Mouse (Mus musculus) frontal cortex, postnatal 36 days (tissue): ENCODE measurements around the gene Alkbh5.

ENCODE experiments used
- DNase-seq, 2 experiments: peaks; one replicate each; pipeline ENCODE4 v3.0.0; 2022; ENCODE audit warnings: low spot score in 2 of 2

The Alkbh5 gene

GRCm38 (mm10) chr11:60536180-60536858, at the start of gene Alkbh5:
Gene Alkbh5, plus strand, starts transcription at chr11:60536381.
- peak; percentile 39 to 45 for DNase-seq

GRCm38 (mm10) chr11:60492726-60493125, 43.5 kb upstream of the Alkbh5 start:
- DNase-seq = no peak

DNA sequence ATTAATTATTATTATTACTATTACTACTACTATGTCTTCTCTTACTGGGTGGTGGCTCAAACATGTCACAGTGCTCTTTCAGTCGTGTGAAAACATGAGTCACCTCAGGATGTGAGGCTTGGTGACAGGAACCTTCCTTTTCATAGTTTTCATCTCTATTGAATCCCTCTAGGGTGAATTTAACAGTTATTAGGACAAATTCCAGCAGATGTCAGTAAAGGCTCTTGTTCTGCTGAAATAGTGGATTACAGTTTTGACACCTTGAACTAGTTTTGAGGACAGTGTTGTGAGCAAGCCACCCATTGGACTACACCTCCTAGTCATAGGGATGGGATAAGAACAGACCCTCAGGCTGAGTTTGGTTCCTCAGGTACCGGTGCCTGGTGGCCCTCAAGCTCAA, 40.5 kb upstream of the Alkbh5 start:
- no peak for DNase-seq

DNA sequence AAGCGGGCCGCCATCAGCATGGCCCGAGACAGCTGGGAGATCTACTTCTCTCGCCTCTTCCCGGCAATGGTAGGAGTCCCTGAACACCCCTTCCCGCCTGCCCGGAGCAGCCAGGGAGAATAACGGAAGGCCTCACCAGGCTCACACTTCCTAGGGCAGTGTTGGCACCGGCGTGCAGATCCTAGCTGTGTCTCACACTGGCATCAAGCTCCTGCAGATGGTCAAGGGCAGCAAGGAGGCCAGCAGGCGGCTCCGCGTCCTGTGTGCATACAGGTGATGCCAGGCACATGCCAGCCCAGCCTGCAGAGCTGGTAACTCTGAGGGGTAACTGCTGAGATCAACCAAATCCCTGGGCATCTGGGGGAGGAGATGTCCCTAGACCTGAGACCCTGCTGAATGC, 28.9 kb upstream of the Alkbh5 start:
- DNase-seq = no peak

DNA sequence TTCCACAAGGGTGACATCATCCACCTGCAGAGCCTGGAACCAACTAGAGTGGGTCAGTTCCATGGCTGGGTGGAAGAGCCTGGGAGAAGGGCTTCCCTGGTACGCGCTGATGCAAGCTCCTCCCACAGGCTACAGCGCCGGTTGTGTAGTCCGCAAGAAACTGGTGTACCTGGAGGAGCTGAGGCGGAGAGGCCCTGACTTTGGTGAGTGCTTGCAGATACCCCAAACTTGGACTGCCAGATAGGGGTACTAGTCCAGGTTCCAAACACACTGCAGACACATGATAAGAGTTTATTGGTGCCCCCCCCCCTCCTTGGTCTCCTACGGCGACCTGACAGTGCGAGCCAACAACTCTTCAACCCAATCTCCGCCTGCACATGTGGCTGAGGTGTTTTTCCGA, 27.2 kb upstream of the Alkbh5 start:
- DNase-seq = no peak

- no peak for DNase-seq
These were observed 26.7 kb upstream of the Alkbh5 start for GRCm38 (mm10) chr11:60509500-60509899.

GRCm38 (mm10) chr11:60511893-60512292, 24.3 kb upstream of the Alkbh5 start:
- no peak for DNase-seq

- DNase-seq = no peak
These were observed 23.7 kb upstream of the Alkbh5 start for GRCm38 (mm10) chr11:60512520-60512919.

DNA sequence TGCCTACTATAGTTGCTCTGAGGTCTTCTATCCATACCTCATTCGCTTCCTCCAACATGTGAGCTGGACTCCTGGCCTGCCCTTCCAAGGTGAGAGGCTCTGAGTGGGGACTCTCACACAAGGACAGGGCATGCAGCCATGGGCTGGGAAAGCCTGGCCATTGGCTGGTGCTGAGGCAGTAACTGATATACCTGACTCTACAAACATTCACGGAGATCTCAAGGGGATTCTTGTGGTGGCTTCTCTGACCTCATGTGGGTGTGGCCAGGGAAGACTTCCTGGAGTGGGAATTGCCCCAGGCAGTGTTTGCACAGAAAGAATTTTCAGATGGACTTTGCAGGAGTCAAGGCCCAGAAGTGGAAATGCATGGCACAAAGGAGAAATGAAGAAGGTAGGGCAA, 21.2 kb upstream of the Alkbh5 start:
- DNase-seq = no peak

GRCm38 (mm10) chr11:60518305-60518704, 17.9 kb upstream of the Alkbh5 start:
- DNase-seq = no peak

DNA sequence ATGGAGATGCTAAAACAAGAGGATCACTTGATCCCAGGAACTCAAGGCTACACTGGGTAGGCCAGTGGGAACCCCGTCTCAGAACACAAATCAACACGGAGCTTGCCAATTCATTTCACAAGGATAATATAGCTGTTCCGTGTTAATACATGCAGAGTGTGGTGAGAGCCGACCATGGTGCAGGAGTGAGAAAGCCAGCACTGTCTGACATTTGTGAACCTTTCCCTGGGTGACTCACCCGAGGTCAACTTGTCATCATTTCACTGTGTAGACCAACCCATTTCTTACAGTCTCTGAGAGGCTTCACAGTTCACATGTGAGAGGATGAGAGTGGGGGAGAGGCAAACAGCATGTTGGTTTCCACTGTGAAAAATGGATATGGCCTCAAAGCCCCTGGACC, 14.2 kb upstream of the Alkbh5 start:
- DNase-seq = no peak

- no peak for DNase-seq
These were observed 13.4 kb upstream of the Alkbh5 start for GRCm38 (mm10) chr11:60522661-60523365.

- no peak for DNase-seq
These were observed 9.7 kb upstream of the Alkbh5 start for GRCm38 (mm10) chr11:60526461-60526860.

- no peak for DNase-seq
These were observed 505 bp upstream of the Alkbh5 start for GRCm38 (mm10) chr11:60535676-60536075.

DNA sequence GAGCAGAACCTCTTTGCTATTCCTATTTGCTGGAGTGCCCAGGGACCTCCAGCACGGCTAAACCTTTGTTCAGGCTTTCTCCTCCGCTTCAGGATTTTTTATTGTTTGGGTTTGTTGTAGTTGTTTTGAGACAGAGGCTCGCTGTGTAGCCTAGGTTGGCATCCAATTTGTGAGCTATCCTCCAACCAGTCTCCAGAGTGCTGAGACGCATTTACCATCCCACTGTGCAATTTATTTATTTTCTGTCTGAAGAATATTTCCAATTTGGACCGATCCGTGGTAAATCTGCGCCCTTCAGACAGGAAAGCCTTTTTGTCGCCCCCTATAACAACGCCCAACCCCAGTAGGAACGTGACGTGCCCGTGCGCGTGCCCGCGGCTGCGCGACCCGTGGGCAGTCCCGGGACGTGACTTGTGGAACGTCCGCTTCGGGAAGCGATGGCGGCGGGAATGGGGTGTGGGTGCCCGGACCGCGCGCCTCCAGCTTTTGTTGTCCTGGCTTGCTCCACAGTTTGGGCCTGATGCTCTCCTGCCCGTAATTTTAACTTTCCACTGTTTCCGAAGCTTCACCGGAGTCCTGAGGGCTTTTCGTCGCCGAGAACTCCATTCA, 782 bp downstream of the Alkbh5 start:
- peak; percentile 91 to 93 for DNase-seq

DNA sequence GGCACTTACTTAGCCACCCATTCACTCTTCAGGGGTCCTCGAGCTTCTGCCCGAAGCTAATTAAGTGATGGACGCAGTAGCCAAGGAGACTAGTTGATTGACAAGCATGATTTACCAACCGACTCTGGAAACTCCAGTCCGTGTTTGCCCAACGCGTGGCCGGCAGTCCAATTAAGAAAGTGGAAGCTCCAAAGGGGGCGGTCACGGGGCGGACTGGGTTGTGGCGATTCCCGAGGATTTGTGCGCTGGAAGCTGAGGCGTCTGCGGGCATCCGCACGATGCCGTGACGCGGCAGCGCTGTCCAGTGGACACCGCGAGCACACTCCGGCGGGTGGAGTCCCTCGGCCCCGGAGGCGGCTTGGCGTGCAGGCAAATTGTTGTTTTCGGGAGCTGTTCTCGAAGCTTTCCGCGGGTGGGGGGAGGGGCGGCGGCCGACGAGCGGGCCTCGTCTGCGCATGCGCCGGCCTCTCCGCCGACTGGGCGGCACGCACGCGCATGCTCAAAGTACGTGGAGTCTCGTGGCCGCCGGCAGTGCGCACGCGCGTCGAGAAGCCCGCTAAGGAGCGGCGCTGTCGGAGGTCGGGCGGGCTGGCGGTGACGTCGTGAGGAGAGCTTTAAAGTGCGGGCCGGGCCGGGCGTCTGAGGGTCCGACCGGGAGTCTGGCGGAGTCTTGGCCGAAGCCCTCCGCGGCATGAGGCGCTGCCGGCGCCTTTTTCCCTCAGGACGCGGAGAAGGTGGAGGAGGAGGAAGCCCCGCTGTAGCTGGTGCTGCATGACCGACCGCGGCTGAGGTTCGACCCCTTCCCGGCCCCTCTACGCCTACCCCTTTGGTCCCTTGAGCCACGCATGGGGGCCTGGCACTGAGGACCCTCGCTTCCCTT, 1.5 kb downstream of the Alkbh5 start:
- peak; percentile 97 to 98 for DNase-seq

DNA sequence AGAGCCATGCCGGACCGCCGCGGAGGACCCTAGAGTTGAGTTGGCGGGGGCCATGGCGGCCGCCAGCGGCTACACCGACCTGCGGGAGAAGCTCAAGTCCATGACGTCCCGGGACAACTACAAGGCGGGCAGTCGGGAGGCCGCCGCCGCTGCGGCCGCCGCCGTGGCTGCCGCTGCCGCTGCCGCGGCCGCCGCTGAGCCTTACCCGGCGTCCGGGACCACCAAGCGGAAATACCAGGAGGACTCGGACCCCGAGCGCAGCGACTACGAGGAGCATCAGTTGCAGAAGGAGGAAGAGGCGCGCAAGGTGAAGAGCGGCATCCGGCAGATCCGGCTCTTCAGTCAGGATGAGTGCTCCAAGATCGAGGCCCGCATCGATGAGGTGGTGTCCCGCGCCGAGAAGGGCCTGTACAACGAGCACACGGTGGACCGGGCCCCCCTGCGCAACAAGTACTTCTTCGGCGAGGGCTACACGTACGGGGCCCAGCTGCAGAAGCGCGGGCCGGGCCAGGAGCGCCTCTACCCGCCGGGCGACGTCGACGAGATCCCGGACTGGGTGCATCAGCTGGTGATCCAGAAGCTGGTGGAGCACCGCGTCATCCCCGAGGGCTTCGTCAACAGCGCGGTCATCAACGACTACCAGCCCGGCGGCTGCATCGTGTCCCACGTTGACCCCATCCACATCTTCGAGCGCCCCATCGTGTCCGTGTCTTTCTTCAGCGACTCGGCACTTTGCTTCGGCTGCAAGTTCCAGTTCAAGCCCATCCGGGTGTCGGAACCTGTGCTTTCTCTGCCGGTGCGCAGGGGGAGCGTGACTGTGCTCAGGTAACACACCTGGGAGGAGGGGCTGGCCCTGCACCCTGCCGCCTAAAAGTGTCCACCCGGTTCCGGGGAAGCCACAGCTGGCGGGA, 2.4 kb downstream of the Alkbh5 start:
- peak in 1 of 2 experiments; percentile 38 for DNase-seq

DNA sequence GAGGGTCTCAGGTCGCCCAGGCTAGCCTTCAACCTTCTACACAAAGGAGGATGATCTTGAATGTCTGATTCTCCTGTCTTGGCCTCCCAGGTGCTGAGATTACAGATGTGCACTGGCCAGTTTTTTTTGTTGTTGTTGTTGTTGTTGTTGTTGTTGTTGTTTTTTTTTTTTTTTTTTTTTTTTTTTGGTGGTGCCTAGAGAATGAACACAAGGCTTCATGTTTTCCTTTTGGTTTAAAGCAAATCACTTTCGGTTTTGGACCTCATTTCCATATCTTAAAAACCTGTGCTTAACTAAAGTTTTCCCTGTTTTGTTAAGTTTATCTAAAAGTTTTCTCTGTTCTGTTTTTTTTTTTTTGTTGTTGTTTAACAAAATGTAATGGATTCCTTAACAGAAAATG, 3.4 kb downstream of the Alkbh5 start:
- no peak for DNase-seq

DNA sequence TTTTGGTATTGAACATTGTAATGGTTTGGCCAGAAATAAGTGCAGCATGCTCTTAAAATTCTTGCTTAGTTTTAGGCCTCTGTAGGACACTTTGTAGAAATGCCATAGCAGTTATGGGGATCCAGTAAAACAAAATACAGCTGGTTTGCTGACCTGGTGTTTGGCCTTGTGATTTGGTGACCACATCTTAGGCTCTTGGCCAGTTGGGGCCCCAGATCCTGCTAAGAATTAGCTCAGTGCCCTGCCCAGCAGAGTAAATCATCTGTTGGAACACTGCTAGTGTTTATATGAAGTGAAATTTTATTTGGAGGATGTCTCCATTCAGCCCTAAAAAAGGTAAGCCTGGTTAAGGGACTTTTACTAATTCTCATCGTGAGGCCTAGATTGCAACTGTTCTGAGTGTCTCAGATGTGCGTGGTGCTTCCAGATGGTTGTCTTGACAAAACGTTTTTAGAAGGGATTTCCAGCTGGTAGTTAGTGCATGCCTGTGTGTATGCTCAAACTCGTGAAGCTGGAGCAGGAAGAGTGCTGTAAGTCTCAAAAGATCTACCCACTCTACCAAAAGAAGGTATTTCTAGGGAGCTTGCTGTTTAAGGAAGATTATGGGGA, 3.9 kb downstream of the Alkbh5 start:
- DNase-seq = peak in 1 of 2 experiments; percentile 64

GRCm38 (mm10) chr11:60540761-60541160, 4.6 kb downstream of the Alkbh5 start:
- DNase-seq = no peak

DNA sequence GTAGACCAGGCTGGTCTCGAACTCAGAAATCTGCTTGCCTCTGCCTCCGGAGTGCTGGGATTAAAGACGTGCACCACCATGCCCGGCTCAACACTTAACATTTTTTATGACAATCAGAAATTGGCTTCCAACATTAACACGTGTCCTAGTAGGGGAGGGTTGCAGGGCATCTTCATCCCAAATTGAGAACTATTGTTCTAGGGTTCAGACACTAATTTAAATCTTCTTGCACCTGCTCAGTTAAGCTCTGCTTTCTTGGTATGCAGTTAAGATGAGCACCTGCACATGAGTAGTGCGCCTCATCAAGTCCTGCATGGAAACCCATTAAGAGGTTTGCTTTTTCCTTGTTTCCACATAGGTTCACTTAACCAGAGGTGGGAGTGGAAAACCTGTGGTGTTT, 5.7 kb downstream of the Alkbh5 start:
- no peak for DNase-seq
